Mouse (Mus musculus) limb, embryonic 14.5 days (tissue): ENCODE measurements around the gene Gigyf1. TPM values are rescaled to one million over a fixed set of nuclear protein-coding genes. Genes with fewer than 3 reads are reported as not detected.

Experiments used
- ATAC-seq: fragments of 200-750 bp; cut with Nextera tagmentation; 2 replicates; pipeline ENCODE4 v1.8.0; 2017; ENCODE audit warnings: low read depth, moderate number of reproducible peaks, moderate TSS enrichment; ENCODE audit not compliant: low FRiP score
- DNase-seq: peaks from one replicate; pipeline ENCODE4 v3.0.0-alpha.2; 2015; ENCODE audit warnings: low spot score
- H3K27ac ChIP-seq: fragments of 300-500 bp; sonication (generic); replicated peaks from 2 replicates; pipeline ENCODE4 v1.5.1; 2014; ENCODE audit warnings: low read depth, mild to moderate bottlenecking, low read length, moderate library complexity, mixed read lengths
- H3K27me3 ChIP-seq: fragments of 300-500 bp; sonication (generic); 2 replicates; pipeline ENCODE4 v1.6.1; 2014; ENCODE audit warnings: low read length, mixed read lengths; ENCODE audit not compliant: control insufficient read depth, insufficient read depth
- H3K36me3 ChIP-seq: fragments of 300-500 bp; sonication (generic); 2 replicates; pipeline ENCODE4 v1.6.1; 2014; ENCODE audit warnings: mild to moderate bottlenecking, low read length, moderate library complexity, mixed read lengths; ENCODE audit not compliant: control insufficient read depth, insufficient read depth
- H3K4me1 ChIP-seq: fragments of 300-500 bp; sonication (generic); 2 replicates; pipeline ENCODE4 v1.6.1; 2014; ENCODE audit warnings: antibody characterized with exemption, low read length, mixed read lengths; ENCODE audit not compliant: control insufficient read depth, insufficient read depth
- H3K4me2 ChIP-seq: fragments of 300-500 bp; sonication (generic); replicated peaks from 2 replicates; pipeline ENCODE4 v1.6.1; 2014; ENCODE audit warnings: low read depth, mild to moderate bottlenecking, low read length, moderate library complexity; ENCODE audit not compliant: severe bottlenecking
- H3K4me3 ChIP-seq: fragments of 300-500 bp; sonication (generic); replicated peaks from 2 replicates; pipeline ENCODE4 v1.5.1; 2014; ENCODE audit warnings: low read length
- H3K9ac ChIP-seq: fragments of 300-500 bp; sonication (generic); 2 replicates; pipeline ENCODE4 v1.6.1; 2014; ENCODE audit warnings: mild to moderate bottlenecking, low read depth, low read length, moderate library complexity; ENCODE audit not compliant: severe bottlenecking
- H3K9me3 ChIP-seq: fragments of 300-500 bp; sonication (generic); 2 replicates; pipeline ENCODE4 v1.6.1; 2016; ENCODE audit warnings: low read length; ENCODE audit not compliant: control insufficient read depth
- POLR2A ChIP-seq: fragments of 200-500 bp; IDR thresholded peaks from 2 replicates; pipeline ENCODE4 v1.8.0; 2012; ENCODE audit warnings: inconsistent platforms, mild to moderate bottlenecking, moderate library complexity, borderline replicate concordance; ENCODE audit not compliant: insufficient read depth, insufficient read length; ENCODE audit errors: extremely low read depth
- WGBS: fragments of 180-500 bp; shearing (Covaris S2); extraction: QIAGEN DNeasy Blood & Tissue Kit; methylation state at CpG from one replicate; pipeline ENCODE4 v1.1.7; 2014; 5-methylcytosine and 5-hydroxymethylcytosine counted together
- polyA plus RNA-seq, 2 experiments: library from polyadenylated mRNA; depleted of rRNA in 1 of 2; stranded (reverse) in 1 of 2; unstranded in 1 of 2; fragments of >200 nt; fragmentation: Nextera tagmentation in 1 of 2; extraction: Ambion mirVana in 1 of 2; gene quantifications; 2 replicates each; pipeline versions ENCODE4 v1.2.1 to v1.2.3; 2012 to 2014

Gene Gigyf1
- polyA plus RNA-seq, 2 experiments = 11.8 to 45.1 TPM

GRCm38 (mm10) chr5:137493831-137494230, 24.5 kb upstream of the Gigyf1 start:
- no peak; the same call in 1 of the 2 replicates for ATAC-seq
- H3K4me3 ChIP-seq = no peak overlapping the region
- 0 out of 2 replicates have a peak, but pooled peaks cover 2% of the 10 kb centered on the region for H3K4me1 ChIP-seq
- H3K9ac ChIP-seq = no peak overlapping the region
- H3K9me3 ChIP-seq = no peaks in the 10 kb centered on the region
- WGBS = 79% methylated on average over 13 of the region's 13 CpGs
- H3K27me3 ChIP-seq = no peaks in the 10 kb centered on the region
- H3K36me3 ChIP-seq = no peaks in the 10 kb centered on the region
- no peak for TF ChIP-seq POLR2A
- DNase-seq = no peak
- no peak overlapping the region for H3K27ac ChIP-seq
- H3K4me2 ChIP-seq = no peak overlapping the region

DNA sequence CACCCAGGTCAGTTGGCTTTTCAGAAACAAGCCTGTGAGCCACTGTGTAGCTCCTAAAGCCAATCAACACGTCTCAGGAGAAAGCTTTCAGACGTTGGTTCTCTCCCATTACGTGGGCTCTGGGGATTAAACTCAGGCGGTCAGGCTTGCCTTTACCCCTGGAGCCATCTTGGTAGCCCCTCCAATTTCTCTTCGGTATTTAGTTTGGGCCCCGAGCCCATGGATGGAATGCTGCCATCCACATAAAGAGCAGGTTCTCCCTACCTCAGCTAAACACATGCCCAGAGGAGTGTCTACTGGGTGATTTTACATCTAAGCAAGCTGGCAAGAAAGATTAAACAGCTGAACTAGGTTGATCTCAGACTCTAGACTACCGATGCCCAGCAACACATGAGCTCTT, 18.2 kb upstream of the Gigyf1 start:
- H3K27ac ChIP-seq = no peak overlapping the region
- no peak overlapping the region for H3K4me2 ChIP-seq
- ATAC-seq (no peak), DNase-seq (no peak)
- 87% methylated on average over 7 of the region's 7 CpGs for WGBS
- no peak overlapping the region for H3K4me3 ChIP-seq
- H3K36me3 ChIP-seq = peaks cover 11% of the 10 kb centered on the region; the same call in 1 of the 2 replicates
- no peaks in the 10 kb centered on the region for H3K9me3 ChIP-seq
- no peaks in the 10 kb centered on the region for H3K27me3 ChIP-seq
- no peak overlapping the region for H3K9ac ChIP-seq
- peaks cover 13% of the 10 kb centered on the region for H3K4me1 ChIP-seq
- TF ChIP-seq POLR2A = no peak

GRCm38 (mm10) chr5:137501709-137502666, 16.4 kb upstream of the Gigyf1 start, which contains the start of gene Pop7:
Gene Pop7 (minus strand): TSS chr5:137502518.
- TF ChIP-seq POLR2A = no peak
- peak; percentile 95 for ATAC-seq

GRCm38 (mm10) chr5:137502667-137503110, 15.7 kb upstream of the Gigyf1 start:
- TF ChIP-seq POLR2A = peak; percentile 65; the same call in 1 of the 2 replicates
- Histone ChIP-seq H3K4me3 (peak overlapping the region; percentile 74), H3K4me1 (peaks cover 13% of the 10 kb centered on the region), H3K9ac (peak overlapping the region; percentile 72), H3K27ac (peak overlapping the region; percentile 93), H3K36me3 (peaks cover 11% of the 10 kb centered on the region; the same call in 1 of the 2 replicates), H3K4me2 (peak overlapping the region; percentile 87), H3K9me3 (no peaks in the 10 kb centered on the region), H3K27me3 (no peaks in the 10 kb centered on the region)
- ATAC-seq (peak; percentile 85), DNase-seq (peak; percentile 96)
- WGBS = 2% methylated on average over 30 of the region's 30 CpGs

More at GRCm38 (mm10) chr5:137501709-137502666, 16.4 kb upstream of the Gigyf1 start, which contains the start of gene Pop7:
- Histone ChIP-seq H3K4me1 (peaks cover 13% of the 10 kb centered on the region), H3K9me3 (no peaks in the 10 kb centered on the region), H3K27ac (peak within 1 kb of the TSS; percentile 93), H3K9ac (peak within 1 kb of the TSS; percentile 72), H3K36me3 (peaks cover 11% of the 10 kb centered on the region; the same call in 1 of the 2 replicates), H3K4me2 (peak within 1 kb of the TSS; percentile 87), H3K27me3 (no peaks in the 10 kb centered on the region), H3K4me3 (peak within 1 kb of the TSS; percentile 74)
- WGBS = 2% methylated on average over 64 of the region's 64 CpGs
- DNase-seq = peak; percentile 100

DNA sequence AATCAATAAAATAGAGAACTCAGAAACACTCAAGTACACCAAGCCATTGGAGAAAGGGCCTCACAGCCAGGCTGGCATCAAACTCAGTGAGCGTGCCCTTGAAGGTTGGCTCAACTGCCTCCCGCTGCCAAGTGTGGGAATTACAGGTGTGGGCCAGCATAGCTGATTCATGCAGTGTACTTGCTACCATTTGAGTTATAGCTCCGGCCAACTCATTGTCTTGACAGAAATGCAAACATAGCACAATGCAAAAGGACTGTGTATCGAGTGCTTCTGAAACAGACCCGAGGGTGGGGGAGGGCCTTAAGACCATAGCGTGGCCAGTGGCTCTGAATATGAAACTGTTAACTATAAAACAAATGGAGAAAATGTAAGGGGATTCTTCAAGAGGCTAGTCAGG, 14.3 kb upstream of the Gigyf1 start:
- Histone ChIP-seq H3K4me2 (no peak overlapping the region), H3K9me3 (no peaks in the 10 kb centered on the region), H3K36me3 (peaks cover 11% of the 10 kb centered on the region; the same call in 1 of the 2 replicates), H3K27me3 (no peaks in the 10 kb centered on the region), H3K4me3 (no peak overlapping the region), H3K4me1 (peaks cover 13% of the 10 kb centered on the region), H3K9ac (no peak overlapping the region), H3K27ac (no peak overlapping the region)
- no peak for ATAC-seq
- TF ChIP-seq POLR2A = no peak
- no peak for DNase-seq
- WGBS = 83% methylated on average over 6 of the region's 6 CpGs
